ENCODE assay signal across 7 mouse cellular contexts in the genomic region with DNA sequence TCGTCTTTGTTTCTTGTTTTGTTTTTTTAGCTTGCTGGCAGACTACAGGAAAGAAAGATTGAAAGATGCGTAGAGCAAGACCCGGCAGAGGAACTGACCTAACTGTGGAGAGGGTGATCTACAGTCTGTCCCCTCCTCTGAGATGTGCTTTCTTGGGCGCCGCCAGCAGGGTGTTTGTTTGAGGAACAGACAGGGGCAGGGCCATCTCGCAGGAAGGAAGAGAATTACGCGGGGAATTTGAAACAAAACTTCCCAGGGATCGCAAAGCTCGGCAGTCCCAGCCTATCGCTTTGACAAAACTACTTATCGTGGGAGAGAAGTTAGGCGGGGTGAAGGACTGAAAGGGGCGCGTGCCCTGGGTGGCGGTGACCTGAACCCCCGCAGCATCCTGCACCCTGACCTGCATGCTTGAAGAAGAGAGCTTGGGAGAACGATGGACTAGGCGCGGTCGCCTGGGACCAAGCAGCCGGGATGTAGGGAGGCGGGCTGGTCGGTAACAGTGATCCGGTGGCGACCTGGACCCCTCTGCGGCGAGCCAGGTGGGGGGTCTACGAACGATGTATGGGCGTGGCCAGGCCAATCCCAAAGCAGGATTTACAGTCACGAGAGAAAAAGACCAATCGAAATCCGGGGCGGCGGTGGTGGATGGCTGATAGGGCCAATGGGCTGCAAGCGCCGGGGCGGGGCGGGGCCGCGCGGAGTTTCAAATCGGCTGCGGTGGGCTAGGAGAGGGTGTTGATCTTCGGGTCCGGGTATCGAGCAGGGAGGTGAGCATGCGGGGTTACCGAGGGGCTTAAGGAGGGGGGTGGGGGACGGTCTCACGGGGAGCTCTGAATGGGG. TPM values are rescaled to one million over a fixed set of nuclear protein-coding genes. Genes with fewer than 3 reads are reported as not detected.
DNase-seq lines count a peak whose midpoint lies in the region; ATAC-seq lines count a peak whose summit lies in the region.

Gene Pimreg (plus strand): TSS at position 265 of the 840 bp plus-strand sequence.

- WGBS in intestine, embryonic 16.5 days = under 1% methylated on average over 51 of the region's 52 CpGs
- WGBS in limb, embryonic 11.5 days = under 1% methylated on average over 52 of the region's 52 CpGs
- under 1% methylated on average over 52 of the region's 52 CpGs for WGBS in midbrain, embryonic 13.5 days

- H3K4me2 ChIP-seq in intestine, embryonic 16.5 days (ENCODE audit: low read depth, low read length) = peak within 1 kb of the TSS; percentile 75
- H3K4me2 ChIP-seq in limb, embryonic 11.5 days (ENCODE audit: low read depth, severe bottlenecking) = peak within 1 kb of the TSS; percentile 90
- peak within 1 kb of the TSS; percentile 87 for H3K4me2 ChIP-seq in midbrain, embryonic 13.5 days (replicated peaks)

- H3K27me3 ChIP-seq in intestine, embryonic 16.5 days (replicated peaks; ENCODE audit: control insufficient read depth, insufficient read depth, low read length) = no peaks in the 10 kb centered on the region
- H3K27me3 ChIP-seq in limb, embryonic 11.5 days (ENCODE audit: control insufficient read depth, insufficient read depth, low read length) = no peaks in the 10 kb centered on the region
- no peaks in the 10 kb centered on the region for H3K27me3 ChIP-seq in midbrain, embryonic 13.5 days

- peaks cover 21% of the 10 kb centered on the region for H3K4me1 ChIP-seq in intestine, embryonic 16.5 days (ENCODE audit: control insufficient read depth, insufficient read depth, low read length)
- H3K4me1 ChIP-seq in limb, embryonic 11.5 days (ENCODE audit: control insufficient read depth, insufficient read depth, low read length) = peaks cover 13% of the 10 kb centered on the region; the same call in 1 of the 2 replicates
- H3K4me1 ChIP-seq in midbrain, embryonic 13.5 days (replicated peaks) = peaks cover 70% of the 10 kb centered on the region

- peak within 1 kb of the TSS; percentile 60 for H3K4me3 ChIP-seq in intestine, embryonic 16.5 days (ENCODE audit: low read length)
- peak within 1 kb of the TSS; percentile 74 for H3K4me3 ChIP-seq in limb, embryonic 11.5 days (ENCODE audit: low read depth, low read length)
- peak within 1 kb of the TSS; percentile 69 for H3K4me3 ChIP-seq in midbrain, embryonic 13.5 days (replicated peaks)

- H3K9me3 ChIP-seq in intestine, embryonic 16.5 days (ENCODE audit: control insufficient read depth, low read length) = no peaks in the 10 kb centered on the region
- no peaks in the 10 kb centered on the region for H3K9me3 ChIP-seq in limb, embryonic 11.5 days (ENCODE audit: control insufficient read depth, low read length)
- no peaks in the 10 kb centered on the region for H3K9me3 ChIP-seq in midbrain, embryonic 13.5 days

- peak within 1 kb of the TSS; percentile 5; the same call in 1 of the 2 replicates for H3K27ac ChIP-seq in intestine, embryonic 16.5 days (ENCODE audit: low read length)
- 0 out of 2 replicates have a peak within 1 kb of the TSS, but pooled peaks have one; percentile 26 for H3K27ac ChIP-seq in limb, embryonic 11.5 days (replicated peaks; ENCODE audit: low read depth, low read length)
- H3K27ac ChIP-seq in midbrain, embryonic 13.5 days = peak within 1 kb of the TSS; percentile 74

- intact Hi-C loops in gastrocnemius, postnatal 36 days (cut with DNase I) = no loop called here

- no peaks in the 10 kb centered on the region for H3K36me3 ChIP-seq in intestine, embryonic 16.5 days (ENCODE audit: control insufficient read depth, insufficient read depth, low read length)
- H3K36me3 ChIP-seq in limb, embryonic 11.5 days (ENCODE audit: control insufficient read depth, insufficient read depth, low read length) = peaks cover 6% of the 10 kb centered on the region
- peaks cover 15% of the 10 kb centered on the region; the same call in 1 of the 2 replicates for H3K36me3 ChIP-seq in midbrain, embryonic 13.5 days

- ATAC-seq in intestine, embryonic 16.5 days = peak; percentile 94
- peak; percentile 92 for ATAC-seq in limb, embryonic 11.5 days (ENCODE audit: insufficient number of reproducible peaks, low FRiP score, low TSS enrichment, low read depth)
- peak; percentile 91 for ATAC-seq in midbrain, embryonic 13.5 days

- H3K9ac ChIP-seq in intestine, embryonic 16.5 days (ENCODE audit: low read depth, low read length) = peak within 1 kb of the TSS; percentile 65
- peak within 1 kb of the TSS; percentile 82 for H3K9ac ChIP-seq in limb, embryonic 11.5 days (ENCODE audit: low read length)
- peak within 1 kb of the TSS; percentile 66 for H3K9ac ChIP-seq in midbrain, embryonic 13.5 days (replicated peaks)

- DNase-seq in adrenal gland, adult 18-20 months (ENCODE audit: low spot score in 2 of 2) = peak; percentile 75 to 76
- peak; percentile 98 for DNase-seq in embryo, embryonic 10 days (ENCODE audit: low spot score)
- DNase-seq in gastrocnemius, postnatal 36 days = peak; percentile 71 to 72
- peak; percentile 97 for DNase-seq in limb, embryonic 11.5 days (ENCODE audit: low spot score)
- peak; percentile 38 for DNase-seq in spleen, adult 12 weeks (ENCODE audit: low spot score)

RNA-seq across cellular contexts. Expression of gene Pimreg, which starts in this region (rescaled TPM):
- total RNA-seq in adrenal gland, adult 18-20 months (2021) = 1 to 10 TPM in 1 of 2 experiments, under 1 TPM in 1; 0.51 to 2.1 TPM
- under 1 TPM; 0.62 to 0.71 TPM for total RNA-seq in gastrocnemius, postnatal 36 days (2021)
- polyA plus RNA-seq in intestine, embryonic 16.5 days (2015; fragmentation: Nextera tagmentation; extraction: Ambion mirVana) = 61.4 and 76.9 TPM in 2 replicates
- polyA plus RNA-seq in limb, embryonic 11.5 days (2014; fragmentation: Nextera tagmentation; extraction: Ambion mirVana) = 165 TPM in 2 replicates
- polyA plus RNA-seq in midbrain, embryonic 13.5 days (2015; fragmentation: Nextera tagmentation; extraction: Ambion mirVana) = 79.0 and 80.7 TPM in 2 replicates

Comparison
In these comparisons a context has a peak if more than half of its experiments do, and no peak if none do; other contexts are left out.
1. Peak in every context shown above with its lines: DNase-seq, ATAC-seq, H3K4me3 ChIP-seq and H3K27ac ChIP-seq.
2. Peak in DNase-seq in gastrocnemius, postnatal 36 days; RNA of the gene not detected or under 1 TPM.
3. DNase-seq: peak in every context shown above with its lines; median percentile 98 in embryo, embryonic 10 days; 97 in limb, embryonic 11.5 days; 76 in adrenal gland, adult 18-20 months; 72 in gastrocnemius, postnatal 36 days; 38 in spleen, adult 12 weeks.
4. H3K27ac ChIP-seq: peak in every context shown above with its lines; median percentile 74 in midbrain, embryonic 13.5 days; 26 in limb, embryonic 11.5 days; 5 in intestine, embryonic 16.5 days.